Mouse (Mus musculus) granulocyte monocyte progenitor cell, adult 5-6 weeks (primary cell): ENCODE measurements around the gene B3gnt7. TPM values are rescaled to one million over a fixed set of nuclear protein-coding genes. Genes with fewer than 3 reads are reported as not detected.
A peak's percentile ranks its signal among the peaks of the same experiment; 100 is the strongest.
"Not testable (repeated sequence)": the region's sequence is repeated elsewhere in the genome, so short reads cannot be mapped to it uniquely, and the experiment has no call there.

Source experiments
- ATAC-seq: replicated peaks from 2 replicates; pipeline ENCODE4 v1.8.0; 2016; ENCODE audit warnings: mild to moderate bottlenecking, moderate TSS enrichment, inconsistent platforms; ENCODE audit not compliant: poor library complexity, severe bottlenecking
- total RNA-seq, 2 experiments: library from RNA; stranded (forward) in 1 of 2; stranded (reverse) in 1 of 2; fragments of 200-712, 200-1000 nt in 1 of 2; fragments of >200 nt in 1 of 2; fragmentation: Nextera tagmentation in 1 of 2; gene quantifications; 2 replicates each; pipeline ENCODE4 v1.2.3; 2014 to 2017

B3gnt7 gene
- total RNA-seq, 2 experiments from 2014 or later, result 0.98 to 1.0 TPM

DNA sequence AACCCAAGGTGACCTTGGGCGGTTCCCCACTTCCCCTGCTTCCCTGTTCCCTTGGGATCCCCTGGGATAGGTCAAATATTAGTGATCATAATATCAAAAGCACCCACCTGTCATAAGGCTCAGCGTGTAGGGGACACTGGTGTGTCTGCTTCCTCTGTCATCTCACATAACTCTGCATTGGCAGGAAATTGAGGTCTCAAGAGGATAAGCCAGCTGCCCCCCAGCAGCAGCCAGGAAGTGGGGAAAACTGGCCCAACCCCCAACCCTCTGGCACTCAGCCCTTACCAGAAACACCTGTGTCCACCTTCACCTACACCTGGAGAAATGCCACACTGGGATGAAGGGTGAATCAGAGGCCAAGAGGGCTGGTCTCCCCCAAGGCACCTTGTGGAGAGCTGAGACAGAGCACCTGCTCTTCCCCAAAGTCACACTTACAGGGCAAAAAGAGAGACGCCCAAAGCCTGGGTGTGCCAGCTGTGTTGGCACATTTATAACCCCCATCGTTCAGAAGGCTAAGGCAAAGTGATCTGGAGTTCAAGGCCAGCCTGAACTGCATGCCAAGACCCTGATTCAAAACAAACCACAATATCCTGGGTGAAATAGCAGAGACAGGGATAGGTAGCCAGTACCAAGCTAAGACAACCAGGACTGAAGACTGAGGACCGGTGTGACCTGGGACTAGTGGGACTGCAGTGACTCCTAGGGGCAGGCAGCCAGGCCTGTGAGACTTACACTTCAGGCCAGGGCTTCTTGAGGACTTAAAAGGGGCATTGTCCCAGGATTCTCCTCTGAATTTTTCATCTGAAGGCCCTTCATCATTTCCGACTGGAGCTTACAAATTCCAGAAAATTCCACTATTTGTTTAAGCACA is 1.2 kb upstream of the B3gnt7 start:
- ATAC-seq, result no peak

DNA sequence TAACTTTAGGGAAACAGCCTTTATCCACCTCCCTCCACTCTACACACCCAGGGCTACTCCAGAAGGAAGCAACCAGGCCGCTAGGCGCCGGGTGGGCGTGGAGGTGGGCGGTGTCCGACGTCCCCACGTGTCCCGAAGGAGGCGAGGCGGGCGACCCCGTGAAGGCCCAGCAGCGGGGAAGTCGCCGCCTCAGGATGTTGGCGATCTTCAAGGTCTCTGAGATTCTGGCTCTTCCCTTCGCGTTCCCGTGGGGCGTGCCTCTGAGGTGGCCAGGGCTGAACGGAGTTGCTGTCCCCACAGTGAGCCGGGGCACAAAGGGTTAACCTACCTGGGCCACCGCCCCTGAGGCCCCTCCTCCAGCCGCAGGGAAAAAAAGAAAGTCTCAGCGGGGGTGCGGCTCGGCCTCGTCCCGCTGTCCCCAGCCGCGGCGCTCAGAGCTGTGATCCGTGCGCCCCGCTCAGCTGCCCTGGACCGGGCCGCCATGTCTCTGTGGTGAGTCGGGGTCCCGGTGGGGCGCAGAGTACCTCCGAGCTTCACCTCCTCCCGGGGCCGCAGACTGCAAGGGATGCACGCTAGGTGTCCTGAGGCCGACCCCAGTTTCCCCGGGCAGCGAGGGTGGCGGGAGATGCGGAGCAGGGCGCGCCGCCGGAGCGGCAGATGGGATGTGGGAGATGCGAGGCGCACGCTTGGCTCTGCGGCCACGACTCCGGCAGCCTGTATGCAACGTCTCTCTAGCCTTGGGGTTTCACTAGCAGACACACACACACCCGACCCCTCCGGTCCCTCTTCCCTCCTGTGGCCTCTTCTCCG is 636 bp downstream of the B3gnt7 start:
- ATAC-seq, result peak; percentile 77

DNA sequence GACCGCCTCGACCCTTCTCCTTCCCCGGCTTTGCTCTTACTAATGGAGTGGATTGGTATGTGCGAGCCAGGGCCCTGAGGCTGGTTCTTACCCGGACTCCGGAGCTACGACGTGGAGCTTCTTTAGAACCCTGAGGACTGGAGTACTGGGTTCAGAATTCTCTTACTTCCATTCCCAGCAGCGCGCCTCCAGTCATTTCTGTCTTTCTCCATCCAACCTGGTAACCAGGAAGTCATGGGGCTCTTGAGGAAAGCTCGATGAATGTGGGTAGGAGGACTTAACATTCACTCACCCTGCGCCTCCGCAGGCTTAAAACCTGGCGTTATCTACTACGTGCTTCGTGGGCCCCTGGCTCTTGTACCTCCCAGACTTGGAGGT is 1.2 kb downstream of the B3gnt7 start:
- ATAC-seq, result no peak

DNA sequence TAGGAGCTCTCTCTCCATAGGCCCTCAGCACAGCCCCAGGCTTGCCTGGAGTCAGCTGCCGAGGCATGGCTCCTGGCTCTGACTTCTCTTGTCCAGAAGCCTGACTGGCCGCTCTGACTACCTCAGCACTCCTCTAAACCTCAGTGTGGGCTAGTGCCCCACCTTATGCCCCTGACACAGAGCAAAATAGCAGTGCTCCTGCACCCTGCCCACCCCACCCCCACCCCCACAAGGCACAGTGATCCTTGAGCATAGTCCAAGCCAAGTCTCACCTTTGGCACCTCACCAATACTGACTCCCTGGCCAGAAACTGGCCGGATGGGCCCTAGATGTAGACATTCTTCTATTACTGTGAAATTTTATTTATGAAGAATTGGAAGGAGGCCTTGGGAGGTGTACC is 4.1 kb downstream of the B3gnt7 start:
- ATAC-seq, result no peak

- ATAC-seq, result peak; percentile 75
Observed at GRCm38 (mm10) chr1:86307177-86307762, 4.6 kb downstream of the B3gnt7 start.

GRCm38 (mm10) chr1:86307871-86308641 is 5.4 kb downstream of the B3gnt7 start:
- 0 out of 2 replicates have a peak, but pooled peaks have one; percentile 18 for ATAC-seq

- no peak for ATAC-seq
Observed at GRCm38 (mm10) chr1:86309270-86309833, 6.7 kb downstream of the B3gnt7 start.

- ATAC-seq, result no peak
Observed at GRCm38 (mm10) chr1:86310536-86311310, 8.1 kb downstream of the B3gnt7 start.

GRCm38 (mm10) chr1:86311467-86312005 is 8.9 kb downstream of the B3gnt7 start:
- no peak for ATAC-seq

DNA sequence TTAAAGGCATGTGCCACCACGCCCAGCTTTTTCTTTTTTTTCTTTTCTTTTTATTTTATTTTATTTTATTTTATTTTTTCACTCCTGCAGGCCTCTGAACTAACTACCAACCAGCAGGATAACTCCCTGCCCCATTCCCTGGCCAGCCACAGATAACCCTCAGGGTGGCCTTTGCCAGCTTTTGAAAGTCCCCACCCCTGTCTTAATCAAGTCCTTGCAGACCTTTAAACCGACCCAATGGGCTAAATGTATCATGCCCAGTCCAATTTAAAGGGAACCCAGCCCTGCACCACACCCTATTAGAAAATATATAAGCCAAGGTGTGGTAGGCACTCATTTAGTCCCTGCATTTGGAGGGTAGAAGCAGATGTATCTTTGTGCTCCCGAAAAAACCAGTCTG is 9.6 kb downstream of the B3gnt7 start:
- ATAC-seq, result no peak

DNA sequence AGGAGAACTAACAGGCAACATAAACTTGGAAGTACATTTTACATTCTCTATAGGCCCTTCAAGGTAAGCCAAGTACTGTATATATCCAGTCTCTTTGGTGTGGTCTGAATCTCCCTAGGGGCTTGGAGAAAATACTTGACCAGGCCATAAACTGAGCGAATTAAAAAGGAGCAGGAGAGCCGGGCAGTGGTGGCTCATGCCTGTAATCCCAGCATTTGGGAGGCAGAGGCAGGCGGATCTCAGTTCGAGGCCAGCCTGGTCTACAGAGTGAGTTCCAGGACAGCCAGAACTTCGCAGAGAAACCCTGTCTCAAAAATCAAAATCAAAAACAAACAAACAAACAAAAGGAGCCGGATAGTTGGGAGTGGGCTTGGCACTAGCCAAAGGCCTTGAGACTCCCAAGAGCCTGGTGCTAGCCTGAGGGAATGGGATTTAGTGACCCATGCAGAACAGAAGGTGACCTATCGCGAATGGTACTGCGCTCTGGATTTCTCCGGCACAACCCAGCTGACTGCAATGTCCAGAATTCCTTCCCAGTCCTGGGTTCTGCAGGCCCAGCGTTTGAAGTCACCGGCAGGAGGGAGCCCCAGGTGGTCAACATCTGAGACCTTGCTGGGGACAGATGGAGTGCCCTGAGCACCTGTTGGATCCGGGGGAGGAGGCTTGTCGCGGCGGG is 10.6 kb downstream of the B3gnt7 start:
- no peak for ATAC-seq

GRCm38 (mm10) chr1:86313772-86314125 is 11.1 kb downstream of the B3gnt7 start:
- peak; percentile 33; the same call in 1 of the 2 replicates for ATAC-seq

- ATAC-seq, result no peak
Observed at GRCm38 (mm10) chr1:86320822-86321413, 18.3 kb downstream of the B3gnt7 start.

DNA sequence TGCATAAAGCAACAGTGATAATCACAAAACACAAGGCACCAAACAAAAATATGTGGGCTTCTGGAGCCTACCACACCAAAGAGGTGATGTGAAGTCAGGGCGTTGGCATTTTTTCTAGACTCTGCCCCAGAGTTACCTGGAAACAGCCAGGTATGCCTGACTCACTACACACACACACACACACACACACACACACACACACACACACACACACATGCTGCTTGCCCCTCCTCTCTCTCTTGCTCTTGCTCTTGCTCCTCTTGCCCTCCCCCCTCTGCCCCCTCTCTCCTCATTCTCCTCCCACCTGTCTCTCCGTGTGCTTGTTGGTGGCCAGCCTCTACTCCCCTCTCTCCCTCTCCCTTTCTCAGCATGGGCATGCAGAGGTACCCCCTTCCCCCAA is 33.7 kb downstream of the B3gnt7 start:
- no peak for ATAC-seq

GRCm38 (mm10) chr1:86339156-86339812 is 36.7 kb downstream of the B3gnt7 start:
- peak; percentile 43 for ATAC-seq

GRCm38 (mm10) chr1:86341096-86341495 is 38.5 kb downstream of the B3gnt7 start:
- ATAC-seq, result not testable (repeated sequence)

- ATAC-seq, result no peak
Observed at GRCm38 (mm10) chr1:86342371-86342770, 39.7 kb downstream of the B3gnt7 start.
